Mouse (Mus musculus) neural tube, embryonic 14.5 days (tissue): Measurements from ENCODE around the gene Fam83c. TPM values are rescaled to one million over a fixed set of nuclear protein-coding genes. Genes with fewer than 3 reads are reported as not detected.

Experiments used
- ATAC-seq: fragments of 200-750 bp; cut with Nextera tagmentation; 2 replicates; pipeline ENCODE4 v1.8.0; 2017; ENCODE audit warnings: low read depth, mild to moderate bottlenecking, moderate TSS enrichment, moderate library complexity
- H3K27ac ChIP-seq: fragments of 300-500 bp; sonication (generic); 2 replicates; pipeline ENCODE4 v1.5.1; 2014; ENCODE audit warnings: low read depth, mild to moderate bottlenecking, control low read depth, low read length, moderate library complexity, mixed read lengths
- H3K27me3 ChIP-seq: fragments of 300-500 bp; sonication (generic); 2 replicates; pipeline ENCODE4 v1.6.1; 2014; ENCODE audit warnings: low read length; ENCODE audit not compliant: control insufficient read depth, insufficient read depth
- H3K36me3 ChIP-seq: fragments of 300-500 bp; sonication (generic); 2 replicates; pipeline ENCODE4 v1.6.1; 2014; ENCODE audit warnings: low read length, mixed read lengths; ENCODE audit not compliant: control insufficient read depth, insufficient read depth
- H3K4me1 ChIP-seq: fragments of 300-500 bp; sonication (generic); 2 replicates; pipeline ENCODE4 v1.6.1; 2014; ENCODE audit warnings: low read length; ENCODE audit not compliant: control insufficient read depth, insufficient read depth
- H3K4me2 ChIP-seq: fragments of 300-500 bp; sonication (generic); 2 replicates; pipeline ENCODE4 v1.6.1; 2014; ENCODE audit warnings: mild to moderate bottlenecking, low read depth, low read length, control low read depth
- H3K4me3 ChIP-seq: fragments of 300-500 bp; sonication (generic); 2 replicates; pipeline ENCODE4 v1.5.1; 2014; ENCODE audit warnings: low read depth, low read length, control low read depth, mixed read lengths
- H3K9ac ChIP-seq: fragments of 300-500 bp; sonication (generic); replicated peaks from 2 replicates; pipeline ENCODE4 v1.6.1; 2014; ENCODE audit warnings: low read depth, mild to moderate bottlenecking, control low read depth, low read length, mixed read lengths
- H3K9me3 ChIP-seq: fragments of 300-500 bp; sonication (generic); 2 replicates; pipeline ENCODE4 v1.6.1; 2016; ENCODE audit warnings: low read length; ENCODE audit not compliant: control insufficient read depth
- WGBS: fragments of 180-500 bp; shearing (Covaris S2); extraction: QIAGEN DNeasy Blood & Tissue Kit; methylation state at CpG from one replicate; pipeline ENCODE4 v1.1.7; 2014; 5-methylcytosine and 5-hydroxymethylcytosine counted together
- polyA plus RNA-seq: library from polyadenylated mRNA; unstranded; fragments of >200 nt; fragmentation: Nextera tagmentation; extraction: Ambion mirVana; gene quantifications from 2 replicates; pipeline ENCODE4 v1.2.1, GENCODE M21; 2014

Gene Fam83c
- polyA plus RNA-seq: 0.25 and 0.28 TPM in 2 replicates

GRCm38 (mm10) chr2:155834732-155835131 lies at the start of gene Fam83c:
Gene Fam83c, minus strand, starts transcription at chr2:155834854.
- Histone ChIP-seq H3K9me3 (no peaks in the 10 kb centered on the region), H3K4me1 (no peaks in the 10 kb centered on the region), H3K27ac (no peak within 1 kb of the TSS), H3K4me2 (no peak within 1 kb of the TSS), H3K27me3 (no peaks in the 10 kb centered on the region), H3K9ac (no peak within 1 kb of the TSS), H3K36me3 (no peaks in the 10 kb centered on the region), H3K4me3 (no peak within 1 kb of the TSS)
- no peak for ATAC-seq
- WGBS: 70% methylated on average over 9 of the region's 9 CpGs

- no peak for ATAC-seq
- Histone ChIP-seq H3K27me3 (no peaks in the 10 kb centered on the region), H3K4me3 (no peak overlapping the region), H3K4me2 (no peak overlapping the region), H3K36me3 (0 out of 2 replicates have a peak, but pooled peaks cover 12% of the 10 kb centered on the region), H3K9me3 (no peaks in the 10 kb centered on the region), H3K27ac (no peak overlapping the region), H3K9ac (no peak overlapping the region), H3K4me1 (no peaks in the 10 kb centered on the region)
- 98% methylated on average over 3 of the region's 3 CpGs for WGBS
Observed at GRCm38 (mm10) chr2:155882087-155882486, 47.4 kb upstream of the Fam83c start.

- H3K36me3 ChIP-seq: no peaks in the 10 kb centered on the region
- no peak for ATAC-seq
- no peak overlapping the region for H3K4me3 ChIP-seq
- H3K4me1 ChIP-seq: no peaks in the 10 kb centered on the region
- no peak overlapping the region for H3K4me2 ChIP-seq
- H3K9ac ChIP-seq: no peak overlapping the region
- H3K27ac ChIP-seq: no peak overlapping the region
- H3K27me3 ChIP-seq: no peaks in the 10 kb centered on the region
- H3K9me3 ChIP-seq: no peaks in the 10 kb centered on the region
- WGBS: 87% methylated on average over 21 of the region's 21 CpGs
Observed at GRCm38 (mm10) chr2:155878964-155879876, 44.6 kb upstream of the Fam83c start.

- Histone ChIP-seq H3K9me3 (no peaks in the 10 kb centered on the region), H3K4me1 (peaks cover 11% of the 10 kb centered on the region; the same call in 1 of the 2 replicates), H3K36me3 (no peaks in the 10 kb centered on the region), H3K4me2 (no peak overlapping the region), H3K4me3 (no peak overlapping the region), H3K9ac (no peak overlapping the region), H3K27me3 (no peaks in the 10 kb centered on the region), H3K27ac (peak overlapping the region; percentile 69; the same call in 1 of the 2 replicates)
- ATAC-seq: no peak
- WGBS: 79% methylated on average over 6 of the region's 6 CpGs
Observed at GRCm38 (mm10) chr2:155873636-155874035, 39.0 kb upstream of the Fam83c start.

GRCm38 (mm10) chr2:155872930-155873507 lies 38.4 kb upstream of the Fam83c start:
- no peak for ATAC-seq
- Histone ChIP-seq H3K27ac (peak overlapping the region; percentile 69), H3K4me3 (no peak overlapping the region), H3K4me1 (peaks cover 11% of the 10 kb centered on the region; the same call in 1 of the 2 replicates), H3K9ac (no peak overlapping the region), H3K27me3 (no peaks in the 10 kb centered on the region), H3K4me2 (no peak overlapping the region), H3K9me3 (no peaks in the 10 kb centered on the region), H3K36me3 (no peaks in the 10 kb centered on the region)
- WGBS: 25% methylated on average over 10 of the region's 10 CpGs

- no peak for ATAC-seq
- Histone ChIP-seq H3K9me3 (no peaks in the 10 kb centered on the region), H3K9ac (no peak overlapping the region), H3K27ac (peak overlapping the region; percentile 66), H3K27me3 (no peaks in the 10 kb centered on the region), H3K4me3 (no peak overlapping the region), H3K36me3 (no peaks in the 10 kb centered on the region), H3K4me2 (no peak overlapping the region), H3K4me1 (peaks cover 11% of the 10 kb centered on the region; the same call in 1 of the 2 replicates)
- 32% methylated on average over 8 of the region's 8 CpGs for WGBS
Observed at GRCm38 (mm10) chr2:155872486-155872885, 37.8 kb upstream of the Fam83c start.

GRCm38 (mm10) chr2:155869772-155870171 lies 35.1 kb upstream of the Fam83c start:
- Histone ChIP-seq H3K27ac (no peak overlapping the region), H3K9ac (no peak overlapping the region), H3K4me2 (no peak overlapping the region), H3K4me1 (peaks cover 11% of the 10 kb centered on the region; the same call in 1 of the 2 replicates), H3K4me3 (no peak overlapping the region), H3K27me3 (no peaks in the 10 kb centered on the region), H3K9me3 (no peaks in the 10 kb centered on the region), H3K36me3 (no peaks in the 10 kb centered on the region)
- WGBS: 77% methylated on average over 5 of the region's 5 CpGs
- ATAC-seq: no peak

GRCm38 (mm10) chr2:155868320-155868719 lies 33.7 kb upstream of the Fam83c start:
- Histone ChIP-seq H3K9ac (no peak overlapping the region), H3K9me3 (no peaks in the 10 kb centered on the region), H3K4me3 (no peak overlapping the region), H3K4me2 (no peak overlapping the region), H3K36me3 (no peaks in the 10 kb centered on the region), H3K27ac (no peak overlapping the region), H3K27me3 (no peaks in the 10 kb centered on the region), H3K4me1 (peaks cover 15% of the 10 kb centered on the region; the same call in 1 of the 2 replicates)
- no peak for ATAC-seq
- over 99% methylated on average over 8 of the region's 8 CpGs for WGBS
